Mouse (Mus musculus) cerebellum, adult 18-20 months (tissue): ENCODE results near the gene Atg4b.
"Not testable (repeated sequence)": the region's sequence is repeated elsewhere in the genome, so short reads cannot be mapped to it uniquely, and the experiment has no call there.

Source experiments
- DNase-seq, 2 experiments: peaks; one replicate each; pipeline ENCODE4 v3.0.0; 2021

Gene Atg4b

GRCm38 (mm10) chr1:93823796-93824495 is 72.6 kb downstream of the Atg4b start:
- no peak for DNase-seq

DNA sequence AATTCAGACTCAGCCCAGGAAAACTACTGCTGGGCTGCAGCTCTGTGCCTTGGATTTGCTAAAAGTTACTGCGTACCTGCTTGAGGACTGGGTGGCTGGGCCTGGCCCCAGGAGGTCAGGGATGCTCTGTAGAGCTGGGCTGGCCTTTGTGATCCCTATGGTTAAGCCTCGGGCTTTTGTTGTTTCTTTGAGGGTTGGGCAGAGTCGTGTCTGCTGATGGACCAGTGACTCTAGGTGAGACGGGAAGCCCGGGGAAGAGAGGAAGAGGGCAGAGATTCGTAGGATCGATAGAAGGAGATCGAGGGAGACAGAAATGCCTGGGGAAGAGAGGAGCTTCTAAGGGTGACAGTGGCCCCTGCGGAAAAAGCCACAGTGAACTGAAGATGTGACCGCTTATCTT is 73.3 kb downstream of the Atg4b start, which contains the start of gene D2hgdh:
Gene D2hgdh (plus strand): TSS at position 301 of the 400 bp plus-strand sequence.
- no peak for DNase-seq

DNA sequence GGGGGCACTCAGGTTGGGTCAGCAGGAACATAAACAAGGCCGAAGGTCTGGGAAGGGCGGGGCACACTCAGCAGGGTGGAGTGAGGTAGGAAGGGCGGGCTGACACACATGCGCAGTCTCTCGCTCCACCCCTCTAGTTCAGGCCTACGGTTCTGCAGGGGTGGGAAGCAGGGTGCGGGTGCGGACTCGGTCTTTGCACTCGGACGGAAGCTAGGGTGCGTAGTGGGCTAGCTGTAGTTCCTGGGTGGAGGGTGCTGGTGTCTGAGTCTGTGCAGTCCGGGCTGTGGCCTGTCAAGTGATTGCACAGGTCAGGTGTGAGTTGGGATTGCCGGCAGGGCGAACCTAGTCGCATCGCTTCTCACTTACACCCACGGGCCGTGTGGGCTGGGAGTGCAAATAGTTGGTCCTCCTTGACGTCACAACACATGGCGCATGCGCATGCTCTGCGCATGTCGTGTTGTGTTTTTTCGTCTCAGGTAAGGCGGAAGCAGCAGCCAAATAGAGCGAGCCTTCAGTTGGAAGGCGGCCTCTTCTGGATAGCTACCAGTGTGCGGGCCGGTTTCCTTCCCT is 73.9 kb downstream of the Atg4b start:
- DNase-seq, result peak; percentile 96 to 97

GRCm38 (mm10) chr1:93825771-93826539 is 74.7 kb downstream of the Atg4b start:
- DNase-seq, result peak in 1 of 2 experiments; percentile 57

DNA sequence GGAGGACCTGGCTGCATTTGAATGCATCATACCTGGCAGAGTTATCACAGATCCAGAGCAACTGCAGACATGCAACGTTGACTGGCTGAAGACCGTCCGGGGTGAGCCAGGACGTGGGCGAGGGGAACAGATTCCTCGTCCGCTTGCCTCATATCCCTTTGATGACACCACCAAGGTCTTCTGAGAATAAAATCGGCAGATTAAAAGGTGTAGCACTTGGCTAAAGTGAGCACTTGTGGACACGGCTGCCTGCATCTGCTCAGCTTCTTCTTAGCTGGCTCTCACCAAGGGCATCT is 75.2 kb downstream of the Atg4b start:
- no peak for DNase-seq

DNA sequence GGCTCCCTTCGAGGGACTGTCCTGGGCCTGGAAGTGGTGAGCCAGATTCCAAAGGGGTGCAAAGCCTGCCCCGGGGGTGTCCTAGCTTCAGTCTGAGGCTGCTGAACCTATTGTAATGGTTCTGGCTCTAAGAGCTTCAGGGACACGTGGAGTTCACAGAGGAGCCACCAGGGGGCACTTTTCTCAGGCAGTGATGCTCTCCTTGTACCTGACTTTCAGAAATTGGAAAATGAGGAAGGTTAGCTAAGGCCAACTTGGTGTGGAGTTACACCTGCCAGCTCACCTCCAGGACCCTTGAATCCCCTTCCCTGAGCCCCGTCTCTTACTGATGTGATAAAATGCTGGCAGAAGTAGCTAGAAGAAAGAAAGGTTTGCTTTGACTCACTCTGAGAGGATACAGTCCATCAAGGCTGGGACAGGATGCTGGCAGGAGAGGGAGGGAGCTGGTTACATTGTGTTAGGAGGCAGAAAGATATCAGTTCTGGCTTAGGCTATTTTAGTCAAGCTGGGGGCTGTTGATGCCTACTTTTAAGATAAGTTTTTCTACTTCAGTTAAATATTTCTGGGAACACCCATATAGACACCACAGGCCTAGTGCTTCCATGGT is 81.6 kb downstream of the Atg4b start:
- not testable (repeated sequence) for DNase-seq

DNA sequence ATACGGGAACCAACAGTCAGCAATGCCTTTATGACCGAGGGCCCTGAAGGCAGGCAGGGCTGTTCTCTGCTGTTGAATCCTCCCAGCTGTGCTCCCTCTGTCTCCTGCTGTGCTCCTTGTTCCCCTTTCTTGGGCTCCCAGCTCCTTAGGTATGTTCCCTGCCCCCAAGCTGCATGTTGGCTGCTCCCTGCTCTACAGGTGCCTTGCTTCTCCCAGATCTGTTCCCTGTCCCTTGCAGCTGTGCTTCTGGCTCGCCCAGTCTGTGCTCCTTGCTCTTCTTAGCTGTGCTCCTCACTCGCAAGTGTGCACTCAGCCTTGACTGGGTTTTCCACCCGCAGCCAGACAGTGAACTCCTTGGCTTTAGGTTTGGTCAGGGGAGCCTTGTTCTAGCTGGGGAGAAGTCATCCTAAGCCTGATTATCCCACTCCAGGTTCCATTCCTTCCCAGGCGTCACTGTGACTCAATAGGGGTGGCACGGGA is 83.4 kb downstream of the Atg4b start:
- no peak for DNase-seq

DNA sequence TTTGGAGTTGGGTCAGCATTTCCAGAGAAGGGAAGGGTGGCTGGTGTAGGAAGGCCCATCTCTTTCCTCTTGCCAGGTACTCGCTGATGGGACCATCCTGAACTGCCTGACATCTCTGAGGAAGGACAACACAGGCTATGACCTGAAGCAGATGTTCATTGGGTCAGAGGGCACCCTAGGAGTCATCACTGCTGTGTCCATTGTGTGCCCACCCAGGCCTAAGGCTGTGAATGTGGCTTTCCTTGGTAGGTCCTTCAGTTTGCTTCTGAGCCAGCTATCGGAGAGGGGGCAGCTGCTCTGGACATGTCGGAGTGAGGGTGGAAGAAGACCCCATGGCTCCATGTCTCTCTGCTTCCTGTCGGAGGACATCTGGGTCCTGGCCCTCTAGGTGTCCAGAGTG is 83.9 kb downstream of the Atg4b start:
- no peak for DNase-seq

DNA sequence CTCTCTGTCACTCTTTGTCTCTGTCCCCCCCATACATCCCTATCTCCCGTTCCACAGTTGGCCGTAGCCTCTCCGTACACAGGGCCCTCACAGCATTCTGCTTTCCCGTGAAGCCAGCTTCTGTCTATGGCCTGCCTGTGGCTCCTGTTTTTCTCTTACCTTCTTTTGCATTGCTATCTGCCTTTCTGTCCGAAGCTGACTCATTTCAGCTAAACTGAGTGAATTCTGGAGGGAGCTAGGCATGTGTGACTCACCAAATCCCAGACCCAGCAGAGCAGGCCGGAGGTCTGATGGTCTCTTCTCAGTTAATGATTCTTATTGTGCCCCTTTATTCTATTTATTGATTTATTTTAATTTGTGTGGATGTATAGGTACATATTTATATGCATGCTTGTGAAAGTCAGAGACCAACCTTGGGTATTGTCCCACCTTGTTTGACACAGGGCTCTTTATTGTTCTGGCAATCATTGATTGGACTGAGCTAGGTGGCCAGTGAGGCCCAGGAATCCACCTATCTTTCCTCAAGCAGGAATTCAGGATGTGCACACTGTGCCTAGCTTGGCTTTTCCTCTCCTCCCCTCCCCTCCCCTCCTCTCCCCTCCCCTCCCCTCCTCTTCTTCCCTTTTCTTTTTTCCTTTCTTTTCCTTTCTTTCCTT is 84.7 kb downstream of the Atg4b start:
- DNase-seq, result no peak

DNA sequence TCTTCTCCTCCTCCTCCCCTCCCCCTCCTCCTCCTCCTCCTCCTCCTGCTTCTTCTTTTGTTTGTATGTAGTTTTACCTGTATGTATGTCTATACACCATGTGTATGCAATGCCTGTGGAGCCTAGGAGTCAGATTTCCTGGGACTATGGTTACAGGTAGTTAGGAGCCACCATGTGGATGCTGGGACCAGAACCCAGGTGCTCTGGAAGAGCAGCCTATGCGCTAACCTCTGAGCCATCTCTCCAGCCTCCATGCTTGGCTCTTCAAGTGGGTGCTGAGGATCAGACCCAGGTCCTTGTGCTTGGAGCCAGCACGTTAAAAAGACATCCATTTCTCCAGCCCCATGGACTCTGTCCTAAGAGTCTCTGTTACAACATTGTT is 85.2 kb downstream of the Atg4b start:
- DNase-seq, result no peak

- DNase-seq, result no peak
Measured at GRCm38 (mm10) chr1:93837335-93837734, 86.0 kb downstream of the Atg4b start.

GRCm38 (mm10) chr1:93838569-93838968 is 87.3 kb downstream of the Atg4b start:
- peak in 1 of 2 experiments; percentile 9 for DNase-seq
